Mouse (Mus musculus): ENCODE results near the gene Nnat. TPM values are rescaled to one million over a fixed set of nuclear protein-coding genes. Genes with fewer than 3 reads are reported as not detected.

The Nnat gene
- polyA plus RNA-seq, 1 experiment from 2014 or later: 71.8 TPM

DNA sequence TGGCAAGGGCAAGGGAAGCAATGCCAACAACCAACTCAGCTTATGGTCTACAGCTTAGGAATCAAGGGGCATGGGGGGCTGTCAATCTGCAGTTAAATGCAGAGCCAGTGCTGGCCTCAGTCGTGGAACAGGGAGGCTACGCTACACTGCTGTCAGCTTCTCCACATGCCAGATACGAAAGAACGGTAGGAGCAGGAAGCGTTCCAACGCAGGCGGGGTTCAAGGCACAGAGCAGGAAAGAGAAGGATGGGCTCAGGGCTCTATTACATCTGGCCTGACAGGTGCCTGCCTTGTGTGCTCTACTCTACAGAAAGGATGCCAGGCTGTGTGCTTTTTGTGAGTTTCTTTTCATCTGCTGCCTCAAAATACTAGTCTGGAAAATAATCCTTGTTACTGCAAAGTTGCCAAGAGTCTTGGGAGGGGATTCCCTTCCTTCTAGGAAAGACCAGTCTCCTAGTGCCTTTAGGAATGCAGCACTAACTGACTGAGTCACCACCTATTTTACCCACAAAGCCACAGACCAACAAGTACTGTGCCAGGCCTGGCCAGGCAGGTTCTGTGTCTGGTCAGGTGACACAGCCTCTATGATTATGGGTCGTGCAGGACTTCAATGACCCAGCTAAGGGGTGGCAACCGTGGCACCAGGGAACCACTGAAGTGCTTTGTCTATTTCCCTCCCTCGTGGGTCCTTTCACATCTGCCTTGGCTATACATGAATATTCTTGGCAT lies 7.6 kb upstream of the Nnat start:
- WGBS: 66% methylated on average over 10 of the region's 10 CpGs
- no peak overlapping the region for H3K9ac ChIP-seq (ENCODE audit: low read length)
- ATAC-seq (ENCODE audit: insufficient number of reproducible peaks, insufficient read depth, low FRiP score, low read depth): no peak
- no peak overlapping the region for H3K4me2 ChIP-seq (ENCODE audit: low read length)
- H3K36me3 ChIP-seq (ENCODE audit: control insufficient read depth, insufficient read depth, low read length): peaks cover 30% of the 10 kb centered on the region
- no peak overlapping the region for H3K27ac ChIP-seq (replicated peaks in 1 of 2; ENCODE audit: control insufficient read depth in 1 of 2, insufficient read depth in 1 of 2, low read depth in 2 of 2, low read length in 2 of 2)
- no peaks in the 10 kb centered on the region for H3K9me3 ChIP-seq (ENCODE audit: control insufficient read depth, low read length)
- peaks cover 17 to 30% of the 10 kb centered on the region in 2 experiments for H3K4me1 ChIP-seq (ENCODE audit: control insufficient read depth in 2 of 2, insufficient read depth in 2 of 2, low read length in 2 of 2)
- H3K4me3 ChIP-seq (ENCODE audit: control insufficient read depth in 1 of 2, insufficient read depth in 1 of 2, low read depth in 1 of 2, low read length in 2 of 2): no peak overlapping the region
- no peaks in the 10 kb centered on the region for H3K27me3 ChIP-seq (ENCODE audit: control insufficient read depth, insufficient read depth, low read length)

- Histone ChIP-seq H3K9ac (ENCODE audit: low read length) (no peak overlapping the region), H3K9me3 (ENCODE audit: control insufficient read depth, low read length) (peaks cover 26% of the 10 kb centered on the region), H3K27ac (replicated peaks in 1 of 2; ENCODE audit: control insufficient read depth in 1 of 2, insufficient read depth in 1 of 2, low read depth in 2 of 2, low read length in 2 of 2) (no peak overlapping the region; a peak in 1 of 4 replicates), H3K27me3 (ENCODE audit: control insufficient read depth, insufficient read depth, low read length) (no peaks in the 10 kb centered on the region), H3K36me3 (ENCODE audit: control insufficient read depth, insufficient read depth, low read length) (peaks cover 24% of the 10 kb centered on the region), H3K4me3 (ENCODE audit: control insufficient read depth in 1 of 2, insufficient read depth in 1 of 2, low read depth in 1 of 2, low read length in 2 of 2) (no peak overlapping the region), H3K4me2 (ENCODE audit: low read length) (no peak overlapping the region), H3K4me1 (ENCODE audit: control insufficient read depth in 2 of 2, insufficient read depth in 2 of 2, low read length in 2 of 2) (peaks cover 17 to 30% of the 10 kb centered on the region in 2 experiments)
- no peak for ATAC-seq (ENCODE audit: insufficient number of reproducible peaks, insufficient read depth, low FRiP score, low read depth)
- WGBS: 62% methylated on average over 5 of the region's 5 CpGs
These were observed 3.7 kb upstream of the Nnat start for GRCm38 (mm10) chr2:157556074-157556698.

- ATAC-seq (ENCODE audit: insufficient number of reproducible peaks, insufficient read depth, low FRiP score, low read depth): no peak
- Histone ChIP-seq H3K4me3 (ENCODE audit: control insufficient read depth in 1 of 2, insufficient read depth in 1 of 2, low read depth in 1 of 2, low read length in 2 of 2) (no peak overlapping the region), H3K27ac (replicated peaks in 1 of 2; ENCODE audit: control insufficient read depth in 1 of 2, insufficient read depth in 1 of 2, low read depth in 2 of 2, low read length in 2 of 2) (no peak overlapping the region), H3K36me3 (ENCODE audit: control insufficient read depth, insufficient read depth, low read length) (peaks cover 33% of the 10 kb centered on the region), H3K9ac (ENCODE audit: low read length) (no peak overlapping the region), H3K4me1 (ENCODE audit: control insufficient read depth in 2 of 2, insufficient read depth in 2 of 2, low read length in 2 of 2) (peaks cover 11 to 25% of the 10 kb centered on the region in 2 experiments), H3K9me3 (ENCODE audit: control insufficient read depth, low read length) (peaks cover 35% of the 10 kb centered on the region), H3K27me3 (ENCODE audit: control insufficient read depth, insufficient read depth, low read length) (no peaks in the 10 kb centered on the region), H3K4me2 (ENCODE audit: low read length) (no peak overlapping the region)
- WGBS: 86% methylated on average over 9 of the region's 9 CpGs
These were observed 1.8 kb upstream of the Nnat start for GRCm38 (mm10) chr2:157558051-157558450.

DNA sequence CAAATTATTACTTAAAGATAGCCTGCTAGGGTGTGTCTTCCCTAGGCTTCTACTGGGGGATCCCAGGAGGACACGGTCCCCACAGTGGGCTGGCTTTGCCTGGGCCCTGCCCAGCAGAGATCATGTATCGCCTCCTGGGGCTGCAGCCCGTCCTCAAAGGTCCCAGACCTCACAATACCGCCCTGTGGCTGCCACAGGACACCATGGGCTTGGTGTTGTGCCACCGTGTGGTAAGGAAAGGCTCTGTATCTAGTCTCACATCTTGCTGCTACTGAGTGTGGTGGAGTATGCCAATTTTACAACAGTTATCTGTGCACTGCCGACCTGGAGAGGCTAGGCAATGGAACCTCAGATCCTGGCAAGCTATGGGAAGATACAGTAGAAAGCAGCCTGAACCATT lies 1.4 kb upstream of the Nnat start:
- ATAC-seq (ENCODE audit: insufficient number of reproducible peaks, insufficient read depth, low FRiP score, low read depth): no peak
- peaks cover 35% of the 10 kb centered on the region for H3K36me3 ChIP-seq (ENCODE audit: control insufficient read depth, insufficient read depth, low read length)
- no peak overlapping the region for H3K4me3 ChIP-seq (ENCODE audit: control insufficient read depth in 1 of 2, insufficient read depth in 1 of 2, low read depth in 1 of 2, low read length in 2 of 2)
- no peak overlapping the region for H3K4me2 ChIP-seq (ENCODE audit: low read length)
- WGBS: 72% methylated on average over 6 of the region's 6 CpGs
- no peaks in the 10 kb centered on the region for H3K27me3 ChIP-seq (ENCODE audit: control insufficient read depth, insufficient read depth, low read length)
- peaks cover 35% of the 10 kb centered on the region for H3K9me3 ChIP-seq (ENCODE audit: control insufficient read depth, low read length)
- H3K27ac ChIP-seq (replicated peaks in 1 of 2; ENCODE audit: control insufficient read depth in 1 of 2, insufficient read depth in 1 of 2, low read depth in 2 of 2, low read length in 2 of 2): no peak overlapping the region
- H3K4me1 ChIP-seq (ENCODE audit: control insufficient read depth in 2 of 2, insufficient read depth in 2 of 2, low read length in 2 of 2): peaks cover 11 to 25% of the 10 kb centered on the region in 2 experiments
- no peak overlapping the region for H3K9ac ChIP-seq (ENCODE audit: low read length)

DNA sequence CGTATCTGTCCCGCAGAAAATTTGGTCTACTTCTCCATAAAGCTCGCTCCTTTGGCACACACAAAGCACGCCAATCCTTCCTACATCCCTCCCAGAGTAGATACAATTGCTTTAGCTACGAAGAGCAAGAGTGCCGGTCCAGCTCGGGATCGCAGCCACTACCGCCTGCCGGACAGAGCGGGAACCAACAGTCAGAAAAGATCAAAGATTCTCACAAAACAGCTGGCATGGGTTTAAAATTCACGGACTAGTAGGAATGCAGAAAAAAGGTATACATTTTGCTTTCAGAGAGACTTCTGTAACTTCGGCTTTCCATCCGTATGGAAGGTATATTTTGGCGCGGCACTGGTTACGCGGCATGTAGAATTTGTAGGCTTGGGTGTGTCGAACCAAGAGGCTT lies 438 bp upstream of the Nnat start:
- no peak for ATAC-seq (ENCODE audit: insufficient number of reproducible peaks, insufficient read depth, low FRiP score, low read depth)
- Histone ChIP-seq H3K4me1 (ENCODE audit: control insufficient read depth in 2 of 2, insufficient read depth in 2 of 2, low read length in 2 of 2) (peaks cover 7 to 17% of the 10 kb centered on the region in 2 experiments), H3K36me3 (ENCODE audit: control insufficient read depth, insufficient read depth, low read length) (peaks cover 40% of the 10 kb centered on the region), H3K9me3 (ENCODE audit: control insufficient read depth, low read length) (peaks cover 35% of the 10 kb centered on the region), H3K4me2 (ENCODE audit: low read length) (peak overlapping the region; percentile 85), H3K27me3 (ENCODE audit: control insufficient read depth, insufficient read depth, low read length) (no peaks in the 10 kb centered on the region), H3K9ac (ENCODE audit: low read length) (no peak overlapping the region; the same call in 1 of the 2 replicates), H3K27ac (replicated peaks in 1 of 2; ENCODE audit: control insufficient read depth in 1 of 2, insufficient read depth in 1 of 2, low read depth in 2 of 2, low read length in 2 of 2) (no peak overlapping the region), H3K4me3 (ENCODE audit: control insufficient read depth in 1 of 2, insufficient read depth in 1 of 2, low read depth in 1 of 2, low read length in 2 of 2) (peak overlapping the region; percentile 49 to 55)
- 57% methylated on average over 19 of the region's 19 CpGs for WGBS

DNA sequence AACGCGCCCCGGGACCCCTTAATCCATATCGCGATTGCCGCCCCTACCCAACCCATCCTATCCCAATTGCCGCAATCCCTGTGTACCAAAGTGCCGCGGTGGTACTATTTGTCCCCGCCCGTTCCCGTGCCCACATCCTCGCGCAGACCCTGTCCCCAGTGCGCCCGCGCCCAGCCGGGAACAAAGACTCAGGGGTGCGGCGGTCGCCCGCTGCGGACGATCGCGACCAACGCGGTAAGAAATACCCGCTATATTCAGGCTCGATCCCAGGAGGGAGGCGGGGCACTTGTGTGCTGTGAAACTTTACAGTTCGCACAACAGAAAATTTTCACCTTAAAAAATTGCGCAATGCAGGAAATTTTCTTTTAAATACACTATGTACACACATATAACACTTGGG lies 424 bp downstream of the Nnat start:
- peaks cover 0 to 16% of the 10 kb centered on the region in 2 experiments; a peak in 3 of 4 replicates for H3K4me1 ChIP-seq (ENCODE audit: control insufficient read depth in 2 of 2, insufficient read depth in 2 of 2, low read length in 2 of 2)
- no peak overlapping the region for H3K27ac ChIP-seq (replicated peaks in 1 of 2; ENCODE audit: control insufficient read depth in 1 of 2, insufficient read depth in 1 of 2, low read depth in 2 of 2, low read length in 2 of 2)
- H3K27me3 ChIP-seq (ENCODE audit: control insufficient read depth, insufficient read depth, low read length): no peaks in the 10 kb centered on the region
- H3K9ac ChIP-seq (ENCODE audit: low read length): peak overlapping the region; percentile 70
- 54% methylated on average over 33 of the region's 33 CpGs for WGBS
- peaks cover 35% of the 10 kb centered on the region for H3K9me3 ChIP-seq (ENCODE audit: control insufficient read depth, low read length)
- H3K36me3 ChIP-seq (ENCODE audit: control insufficient read depth, insufficient read depth, low read length): peaks cover 40% of the 10 kb centered on the region
- no peak for ATAC-seq (ENCODE audit: insufficient number of reproducible peaks, insufficient read depth, low FRiP score, low read depth)
- peak overlapping the region; percentile 49 to 55 for H3K4me3 ChIP-seq (ENCODE audit: control insufficient read depth in 1 of 2, insufficient read depth in 1 of 2, low read depth in 1 of 2, low read length in 2 of 2)
- H3K4me2 ChIP-seq (ENCODE audit: low read length): peak overlapping the region; percentile 85

DNA sequence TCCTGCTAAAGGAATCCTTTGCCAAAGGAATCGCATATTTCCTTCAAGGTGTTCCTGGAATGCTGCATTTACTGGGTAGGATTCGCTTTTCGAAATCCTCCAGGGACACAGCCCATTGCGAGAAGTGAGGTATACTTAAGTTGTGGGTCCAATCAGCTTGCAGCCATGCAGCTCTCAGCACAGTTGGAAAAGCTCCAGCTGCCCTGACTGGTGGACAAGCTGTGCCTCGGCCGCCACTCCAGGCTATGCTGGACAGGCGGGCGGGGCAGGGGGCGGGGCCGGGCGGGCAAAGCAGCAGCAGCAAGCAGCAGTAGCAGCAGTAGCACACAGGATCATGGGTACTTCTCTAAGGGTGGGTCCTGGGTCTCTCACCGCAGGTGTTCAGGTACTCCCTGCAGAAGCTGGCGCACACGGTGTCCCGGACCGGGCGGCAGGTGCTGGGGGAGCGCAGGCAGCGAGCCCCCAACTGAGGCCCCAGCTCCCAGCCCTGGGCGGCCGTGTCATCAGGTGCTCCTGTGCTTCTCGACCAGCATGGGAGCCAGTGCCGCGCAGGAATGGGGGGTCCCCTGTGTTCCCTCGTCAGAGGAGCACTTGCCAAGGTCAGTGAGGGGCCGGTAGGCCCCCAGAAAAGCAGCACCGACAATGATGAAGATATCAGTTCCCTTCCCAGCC lies 1.4 kb downstream of the Nnat start:
- H3K4me3 ChIP-seq (ENCODE audit: control insufficient read depth in 1 of 2, insufficient read depth in 1 of 2, low read depth in 1 of 2, low read length in 2 of 2): peak overlapping the region; percentile 40 to 49
- H3K4me2 ChIP-seq (ENCODE audit: low read length): peak overlapping the region; percentile 85
- ATAC-seq (ENCODE audit: insufficient number of reproducible peaks, insufficient read depth, low FRiP score, low read depth): peak; percentile 58
- peaks cover 35% of the 10 kb centered on the region for H3K9me3 ChIP-seq (ENCODE audit: control insufficient read depth, low read length)
- 46% methylated on average over 27 of the region's 27 CpGs for WGBS
- peaks cover 38% of the 10 kb centered on the region for H3K36me3 ChIP-seq (ENCODE audit: control insufficient read depth, insufficient read depth, low read length)
- peaks cover 0 to 8% of the 10 kb centered on the region in 2 experiments; a peak in 3 of 4 replicates for H3K4me1 ChIP-seq (ENCODE audit: control insufficient read depth in 2 of 2, insufficient read depth in 2 of 2, low read length in 2 of 2)
- peak overlapping the region; percentile 34; the same call in 1 of the 2 replicates for H3K9ac ChIP-seq (ENCODE audit: low read length)
- H3K27ac ChIP-seq (replicated peaks in 1 of 2; ENCODE audit: control insufficient read depth in 1 of 2, insufficient read depth in 1 of 2, low read depth in 2 of 2, low read length in 2 of 2): no peak overlapping the region
- no peaks in the 10 kb centered on the region for H3K27me3 ChIP-seq (ENCODE audit: control insufficient read depth, insufficient read depth, low read length)

Data from heart, embryonic 14.5 days (tissue).